In genomic region chr19:46808261-46808660, GRCm38 (mm10) we compare ENCODE assay signal across 21 mouse cellular contexts. TPM values are rescaled to one million over a fixed set of nuclear protein-coding genes. Genes with fewer than 3 reads are reported as not detected.
DNase-seq lines count a peak whose midpoint lies in the region; ATAC-seq and TF ChIP-seq lines count a peak whose summit lies in the region.
"Had no signal": no experiment of that assay in that cellular context is flagged by ENCODE, and none has a peak within 500 bp of the region (broad histone marks: within the 10 kb centered on the region; RNA-seq: fewer than 3 reads in every experiment).

No protein-coding gene starts in this region.

- no peak overlapping the region for H3K4me2 ChIP-seq in liver, postnatal 0 days (ENCODE audit: low read depth, low read length)
- H3K4me2 ChIP-seq: embryonic facial prominence, embryonic 13.5 days; embryonic facial prominence, embryonic 15.5 days; forebrain, embryonic 12.5 days had no signal

- WGBS in liver, postnatal 0 days (ENCODE audit: insufficient replicate concordance): 86% methylated on average over 5 of the region's 5 CpGs

- H3K27ac ChIP-seq in liver, postnatal 0 days (ENCODE audit: low read depth): no peak overlapping the region
- H3K27ac ChIP-seq: embryonic facial prominence, embryonic 13.5 days; embryonic facial prominence, embryonic 15.5 days; forebrain, embryonic 10.5 days; forebrain, embryonic 12.5 days had no signal

- no peak for ATAC-seq in liver, postnatal 0 days
- ATAC-seq: forebrain, embryonic 14.5 days; forebrain, embryonic 16.5 days had no signal

- H3K4me1 ChIP-seq in liver, postnatal 0 days (ENCODE audit: insufficient read depth): no peaks in the 10 kb centered on the region; the same call in 1 of the 2 replicates
- H3K4me1 ChIP-seq: embryonic facial prominence, embryonic 15.5 days; forebrain, embryonic 12.5 days had no signal

- DNase-seq in adrenal gland, adult 2 months: peak; percentile 77
- DNase-seq in adrenal gland, adult 8-10 months: peak; percentile 45
- DNase-seq in adrenal gland, postnatal 14 days: peak; percentile 69
- peak; percentile 62 to 71 for DNase-seq in adrenal gland, postnatal 36 days
- no peak for DNase-seq in thymus, adult 18-20 months
- no peak for DNase-seq in layer of hippocampus, postnatal 36 days
- no peak for DNase-seq in liver, postnatal 0 days
- DNase-seq: cerebellum, adult 11 months; cerebellum, adult 18-20 months; cerebellum, adult 8-10 months; cerebellum, adult 9-11 months; cerebellum, postnatal 14 days; cerebellum, postnatal 36 days; embryo, embryonic 11 days had no signal

- H3K27me3 ChIP-seq in liver, postnatal 0 days (ENCODE audit: insufficient read depth, low read length): no peaks in the 10 kb centered on the region
- H3K27me3 ChIP-seq: embryonic facial prominence, embryonic 13.5 days; embryonic facial prominence, embryonic 15.5 days; forebrain, embryonic 12.5 days had no signal

- H3K9me3 ChIP-seq in liver, postnatal 0 days (ENCODE audit: low read length): no peaks in the 10 kb centered on the region
- H3K9me3 ChIP-seq: embryonic facial prominence, embryonic 13.5 days; embryonic facial prominence, embryonic 15.5 days; forebrain, embryonic 10.5 days; forebrain, embryonic 12.5 days had no signal

- H3K36me3 ChIP-seq in liver, postnatal 0 days (replicated peaks; ENCODE audit: insufficient read depth, low read length): no peaks in the 10 kb centered on the region
- H3K36me3 ChIP-seq: embryonic facial prominence, embryonic 13.5 days; embryonic facial prominence, embryonic 15.5 days; forebrain, embryonic 10.5 days; forebrain, embryonic 12.5 days had no signal

- no peak overlapping the region for H3K4me3 ChIP-seq in liver, postnatal 0 days (ENCODE audit: low read depth, low read length)
- H3K4me3 ChIP-seq: embryonic facial prominence, embryonic 13.5 days; embryonic facial prominence, embryonic 15.5 days; erythroblast, embryonic 14.5 days; forebrain, embryonic 10.5 days; forebrain, embryonic 12.5 days had no signal

- no peak overlapping the region for H3K9ac ChIP-seq in liver, postnatal 0 days (replicated peaks)
- H3K9ac ChIP-seq: embryonic facial prominence, embryonic 13.5 days; embryonic facial prominence, embryonic 15.5 days; forebrain, embryonic 12.5 days had no signal

- TF ChIP-seq CTCF in liver, postnatal 0 days (IDR thresholded peaks at IDR 0.05; ENCODE audit: low read depth): no peak

- no peak for TF ChIP-seq EP300 in liver, postnatal 0 days (IDR thresholded peaks at IDR 0.05; ENCODE audit: low read depth)

RNA-seq across cellular contexts. Expression of gene Cnnm2, which starts 46.9 kb away (rescaled TPM):
- total RNA-seq in adrenal gland, adult 2 months (2021): 10 to 100 TPM; 33.4 to 40.7 TPM
- 34.9 and 49.2 TPM in 2 replicates for polyA plus RNA-seq in adrenal gland, adult 2 months (2012; rRNA removed)
- total RNA-seq in adrenal gland, adult 8-10 months (2022): 10 to 100 TPM; 27.6 to 45.6 (median 37.6) TPM
- 27.8 and 31.7 TPM in 2 replicates for total RNA-seq in adrenal gland, postnatal 14 days (2021)
- total RNA-seq in adrenal gland, postnatal 36 days (2021): 10 to 100 TPM; 23.7 to 39.4 TPM
- 10 to 100 TPM; 36.6 to 39.8 TPM for total RNA-seq in layer of hippocampus, postnatal 36 days (2021)
- polyA plus RNA-seq in liver, postnatal 0 days (2015; fragmentation: Nextera tagmentation; extraction: Ambion mirVana): 1.6 and 2.0 TPM in 2 replicates

Comparison
In these comparisons a context has a peak if more than half of its experiments do, and no peak if none do; other contexts are left out.
1. DNase-seq: peak in adrenal gland, adult 2 months (single experiment), adrenal gland, adult 8-10 months (single experiment), adrenal gland, postnatal 14 days (single experiment) and adrenal gland, postnatal 36 days (2 of 2); none in thymus, adult 18-20 months (0 of 2), layer of hippocampus, postnatal 36 days (0 of 2) and liver, postnatal 0 days (single experiment).